Mouse (Mus musculus) E14TG2a.4 (cell line): ENCODE data around the gene Agap2.
A peak's percentile ranks its signal among the peaks of the same experiment; 100 is the strongest.
"Not testable (repeated sequence)": the region's sequence is repeated elsewhere in the genome, so short reads cannot be mapped to it uniquely, and the experiment has no call there.

Experiments used
- H3K27me3 ChIP-seq: 2 replicates; pipeline ENCODE4 v1.6.1; 2014; ENCODE audit warnings: low read length, control low read depth; ENCODE audit not compliant: insufficient read depth
- H3K36me3 ChIP-seq: 2 replicates; pipeline ENCODE4 v1.6.1; 2014; ENCODE audit warnings: low read length, control low read depth; ENCODE audit not compliant: insufficient read depth
- H3K4me1 ChIP-seq: replicated peaks from 2 replicates; pipeline ENCODE4 v1.6.1; 2014; ENCODE audit warnings: low read depth, low read length, control low read depth
- H3K4me3 ChIP-seq: replicated peaks from 2 replicates; pipeline ENCODE4 v1.5.1; 2014; ENCODE audit warnings: mild to moderate bottlenecking, low read length
- H3K9me3 ChIP-seq: 2 replicates; pipeline ENCODE4 v1.6.1; 2014; ENCODE audit warnings: low read length, control low read depth
- CTCF ChIP-seq: conservative IDR thresholded peaks from 2 replicates; pipeline ENCODE4 v1.5.1; 2014; ENCODE audit warnings: low read length
- NANOG ChIP-seq: IDR thresholded peaks from 2 replicates; pipeline ENCODE4 v1.6.1; 2014; ENCODE audit warnings: borderline replicate concordance, low read length, mixed read lengths
- POU5F1 ChIP-seq: IDR thresholded peaks from 2 replicates; pipeline ENCODE4 v1.6.1; 2014; ENCODE audit warnings: low read length, borderline replicate concordance

Agap2 gene

DNA sequence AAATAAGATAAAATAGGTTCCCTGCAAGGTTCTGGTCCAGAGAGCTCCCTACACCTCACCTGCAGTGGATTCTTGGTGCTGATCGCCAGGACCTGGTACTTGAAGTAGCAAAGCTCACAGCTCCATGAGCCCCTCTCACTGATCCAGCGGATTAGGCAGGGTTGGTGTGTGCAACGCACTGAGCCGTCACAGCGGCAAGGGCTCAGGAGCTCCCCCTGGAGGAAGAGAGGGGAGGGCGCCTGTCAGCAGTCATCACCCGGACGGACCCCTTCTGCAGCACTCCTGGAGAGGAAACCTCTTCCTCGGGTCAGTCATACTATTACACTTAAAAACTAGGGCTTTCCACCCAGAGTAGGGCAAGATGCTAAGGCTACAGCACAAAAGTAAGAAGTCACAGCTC, 16.9 kb upstream of the Agap2 start:
- H3K4me3 ChIP-seq: peak overlapping the region; percentile 58
- H3K27me3 ChIP-seq: peaks cover 13% of the 10 kb centered on the region
- H3K36me3 ChIP-seq: peaks cover 42% of the 10 kb centered on the region
- no peaks in the 10 kb centered on the region for H3K9me3 ChIP-seq
- peak; percentile 97 for TF ChIP-seq CTCF
- TF ChIP-seq NANOG: no peak
- H3K4me1 ChIP-seq: peaks cover 73% of the 10 kb centered on the region

GRCm38 (mm10) chr10:127058708-127059107, 16.4 kb upstream of the Agap2 start:
- Histone ChIP-seq H3K27me3 (peaks cover 13% of the 10 kb centered on the region), H3K4me1 (peaks cover 70% of the 10 kb centered on the region), H3K36me3 (peaks cover 42% of the 10 kb centered on the region), H3K9me3 (no peaks in the 10 kb centered on the region), H3K4me3 (peak overlapping the region; percentile 58)
- TF ChIP-seq CTCF (no peak), NANOG (no peak), POU5F1 (no peak)

DNA sequence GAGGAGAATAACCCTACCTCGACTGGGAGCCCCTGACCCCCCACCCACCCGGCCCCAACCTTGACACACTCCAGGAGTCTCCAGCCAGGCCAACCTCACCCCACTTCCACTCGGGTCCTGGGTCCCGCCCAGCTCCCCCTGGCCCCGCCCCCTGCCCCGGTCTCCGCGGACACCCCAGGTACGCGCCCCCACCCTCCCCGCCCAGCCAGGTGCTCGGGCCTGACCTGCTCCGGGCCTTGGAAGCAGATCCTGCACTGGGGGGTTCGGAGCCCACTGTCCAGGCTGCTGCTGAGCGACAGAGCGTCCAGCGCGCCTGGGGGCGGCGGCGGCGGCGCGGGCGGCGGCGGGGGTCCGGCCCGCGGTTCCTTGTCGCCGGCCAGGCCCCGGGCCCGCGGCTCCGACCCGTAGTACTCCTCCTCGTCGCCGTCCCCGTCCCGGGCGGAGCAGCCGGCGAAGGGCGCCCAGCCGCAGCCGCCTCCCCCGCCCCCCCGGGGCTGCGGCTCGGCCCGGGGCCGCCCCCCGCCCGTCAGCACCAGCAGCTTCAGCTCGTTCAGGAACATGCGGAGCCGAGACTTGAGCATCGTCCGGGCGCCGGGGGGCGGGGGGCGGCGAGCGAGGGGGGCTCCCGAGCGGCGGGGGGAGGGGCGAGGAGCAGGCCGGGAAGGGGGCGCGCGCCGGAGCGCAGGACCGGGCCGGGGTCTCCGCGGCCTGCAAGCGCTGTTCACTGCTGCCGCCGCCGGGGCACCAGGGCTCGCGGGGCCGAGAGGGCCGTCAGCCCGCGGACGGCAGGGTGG, 15.7 kb upstream of the Agap2 start:
- peaks cover 39% of the 10 kb centered on the region for H3K36me3 ChIP-seq
- no peak for TF ChIP-seq CTCF

DNA sequence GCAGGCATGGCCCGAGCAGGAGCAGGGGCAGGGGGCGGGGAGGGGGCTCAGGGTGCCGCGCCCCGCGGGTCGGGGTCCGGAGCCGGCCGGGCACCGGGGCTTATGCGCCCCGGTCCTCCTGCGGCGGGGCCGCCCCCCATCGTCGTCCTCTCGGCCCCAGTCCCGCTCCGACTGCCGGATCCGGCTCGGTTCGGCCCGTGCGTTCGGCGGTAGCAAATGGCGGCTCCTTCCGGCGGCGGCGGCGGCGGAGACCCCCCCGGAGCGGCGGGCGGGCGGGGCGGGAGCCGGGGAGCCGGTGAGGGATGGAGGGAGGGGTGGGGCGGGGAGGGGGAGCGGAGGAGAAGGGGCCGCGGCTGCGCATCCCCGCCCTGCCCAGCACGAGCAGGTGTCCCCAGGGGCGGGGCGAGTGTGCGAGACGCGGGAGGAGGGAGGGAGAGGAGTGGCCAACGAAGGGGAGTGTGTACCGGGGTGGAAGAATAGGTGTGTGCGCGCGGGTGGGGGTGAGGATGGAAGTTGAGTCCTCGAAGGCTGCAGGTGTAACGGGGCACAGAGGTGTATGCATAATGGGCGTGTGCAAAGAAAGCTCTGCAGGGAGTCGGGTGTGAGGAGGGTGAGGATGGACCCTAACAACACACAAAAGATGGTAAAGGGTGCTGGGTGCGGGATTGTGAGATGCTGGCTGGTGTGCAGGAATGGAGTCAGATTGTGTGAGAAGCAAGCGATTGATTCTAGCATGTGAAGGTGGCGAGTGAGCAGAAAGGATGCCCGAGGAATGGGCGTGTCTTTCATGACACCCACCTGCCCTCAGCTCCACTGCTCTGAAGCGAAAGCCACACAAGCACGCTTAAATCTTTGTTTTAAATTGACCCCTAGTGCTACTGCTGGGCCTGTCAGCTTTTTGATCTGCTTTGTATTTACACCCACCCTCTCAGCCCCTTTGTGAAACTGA, 14.8 kb upstream of the Agap2 start, which contains the start of gene March9:
Gene March9, minus strand, starts transcription at position 217 of the 949 bp plus-strand sequence.
- Histone ChIP-seq H3K27me3 (peaks cover 13% of the 10 kb centered on the region), H3K36me3 (peaks cover 39% of the 10 kb centered on the region), H3K4me3 (peak within 1 kb of the TSS; percentile 85), H3K4me1 (peaks cover 73% of the 10 kb centered on the region), H3K9me3 (no peaks in the 10 kb centered on the region)
- TF ChIP-seq NANOG (no peak), CTCF (no peak), POU5F1 (no peak)

More for the DNA sequence above, 15.7 kb upstream of the Agap2 start:
- Histone ChIP-seq H3K4me1 (peaks cover 69% of the 10 kb centered on the region), H3K4me3 (peak overlapping the region; percentile 85), H3K27me3 (peaks cover 13% of the 10 kb centered on the region), H3K9me3 (no peaks in the 10 kb centered on the region)

- peak overlapping the region; percentile 85 for H3K4me3 ChIP-seq
- peaks cover 13% of the 10 kb centered on the region for H3K27me3 ChIP-seq
- TF ChIP-seq CTCF: no peak
- TF ChIP-seq NANOG: no peak
- no peak for TF ChIP-seq POU5F1
- H3K9me3 ChIP-seq: no peaks in the 10 kb centered on the region
- H3K36me3 ChIP-seq: peaks cover 39% of the 10 kb centered on the region
- H3K4me1 ChIP-seq: peaks cover 74% of the 10 kb centered on the region
These were observed 14.0 kb upstream of the Agap2 start for GRCm38 (mm10) chr10:127061085-127061484.

DNA sequence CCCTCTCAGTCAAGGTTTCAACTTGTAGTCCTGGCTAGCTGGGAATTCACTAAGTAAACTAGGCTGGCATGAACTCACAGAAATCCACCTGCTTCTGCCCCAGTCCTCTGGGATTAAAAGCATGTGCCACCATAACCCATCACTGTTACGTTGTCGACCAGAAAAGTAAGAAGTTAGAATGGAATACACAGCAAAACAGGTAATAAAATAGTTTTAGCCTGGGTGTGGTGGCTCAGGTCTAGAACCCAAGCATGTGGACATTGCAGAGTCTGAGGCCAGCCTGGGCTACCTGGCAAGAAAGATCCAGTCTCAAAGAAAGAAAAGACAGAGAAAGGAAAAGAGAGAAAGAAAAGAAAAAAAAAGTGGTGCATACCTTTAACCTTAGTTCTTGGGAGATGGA, 13.6 kb upstream of the Agap2 start:
- H3K36me3 ChIP-seq: peaks cover 39% of the 10 kb centered on the region
- no peak for TF ChIP-seq NANOG
- no peak for TF ChIP-seq CTCF
- no peak for TF ChIP-seq POU5F1
- H3K4me3 ChIP-seq: no peak overlapping the region
- H3K27me3 ChIP-seq: peaks cover 13% of the 10 kb centered on the region
- peaks cover 74% of the 10 kb centered on the region for H3K4me1 ChIP-seq
- H3K9me3 ChIP-seq: no peaks in the 10 kb centered on the region

DNA sequence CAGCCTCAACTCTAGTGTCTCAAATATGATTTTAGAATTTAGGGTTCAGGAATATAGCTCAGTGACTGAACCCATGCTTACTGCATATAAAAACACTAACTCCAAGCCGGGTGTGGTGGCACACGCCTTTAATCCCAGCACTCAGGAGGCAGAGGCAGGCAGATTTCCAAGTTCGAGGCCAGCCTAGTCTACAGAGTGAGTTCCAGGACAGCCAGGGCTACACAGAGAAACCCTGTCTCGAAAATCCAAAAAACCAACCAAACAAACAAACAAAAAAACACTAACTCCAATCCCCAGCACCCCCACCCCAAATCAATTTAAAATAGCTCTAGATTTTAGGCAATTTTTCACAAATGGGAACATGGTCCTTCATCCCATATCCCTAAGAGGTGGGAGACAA, 13.0 kb upstream of the Agap2 start:
- peaks cover 74% of the 10 kb centered on the region for H3K4me1 ChIP-seq
- H3K9me3 ChIP-seq, H3K4me3 ChIP-seq: not testable (repeated sequence)
- H3K36me3 ChIP-seq: peaks cover 41% of the 10 kb centered on the region
- peaks cover 13% of the 10 kb centered on the region for H3K27me3 ChIP-seq

GRCm38 (mm10) chr10:127062503-127062902, 12.6 kb upstream of the Agap2 start:
- Histone ChIP-seq H3K27me3 (peaks cover 9% of the 10 kb centered on the region), H3K4me3 (0 out of 2 replicates have a peak overlapping the region, but pooled peaks have one; percentile 27), H3K9me3 (no peaks in the 10 kb centered on the region), H3K36me3 (peaks cover 41% of the 10 kb centered on the region), H3K4me1 (peaks cover 74% of the 10 kb centered on the region)
- TF ChIP-seq CTCF (no peak), POU5F1 (no peak), NANOG (no peak)
